Mouse (Mus musculus) B cell, adult 2 months (primary cell): ENCODE data around the gene Tmem256.

Experiments
- DNase-seq, 2 experiments: peaks; one replicate each; pipeline ENCODE4 v3.0.0; 2022

Gene Tmem256

GRCm38 (mm10) chr11:69816520-69816919, 21.8 kb upstream of the Tmem256 start:
- DNase-seq = no peak

- no peak for DNase-seq
Observed at GRCm38 (mm10) chr11:69818365-69818764, 19.9 kb upstream of the Tmem256 start, which contains the start of gene Spem2. Gene Spem2 (minus strand): TSS chr11:69818465.

DNA sequence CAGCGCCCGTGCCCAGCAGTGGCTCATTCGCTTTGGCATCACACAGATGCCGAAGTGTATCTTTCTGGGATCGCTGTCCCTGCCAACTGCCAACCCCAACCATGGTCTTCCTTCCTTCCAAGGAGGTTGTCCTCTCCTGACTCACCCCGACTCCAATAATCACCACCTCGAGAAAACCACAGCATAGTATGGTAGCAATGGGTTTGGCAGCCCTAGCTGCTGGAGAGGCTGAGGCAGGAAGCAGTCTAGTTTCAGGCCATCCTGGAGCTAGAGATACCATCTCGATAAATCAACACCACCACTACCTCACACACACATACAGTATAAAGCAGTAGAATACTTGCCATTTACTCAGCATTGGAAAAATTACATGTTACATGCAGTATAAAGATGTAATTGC, 19.4 kb upstream of the Tmem256 start:
- DNase-seq = no peak

GRCm38 (mm10) chr11:69822080-69822479, 16.2 kb upstream of the Tmem256 start, which contains the start of gene Spem1:
Gene Spem1 (minus strand): TSS chr11:69822180.
- no peak for DNase-seq

- DNase-seq = no peak
Observed at GRCm38 (mm10) chr11:69823456-69823855, 14.9 kb upstream of the Tmem256 start.

- DNase-seq = no peak
Observed at GRCm38 (mm10) chr11:69828832-69829231, 9.5 kb upstream of the Tmem256 start.

DNA sequence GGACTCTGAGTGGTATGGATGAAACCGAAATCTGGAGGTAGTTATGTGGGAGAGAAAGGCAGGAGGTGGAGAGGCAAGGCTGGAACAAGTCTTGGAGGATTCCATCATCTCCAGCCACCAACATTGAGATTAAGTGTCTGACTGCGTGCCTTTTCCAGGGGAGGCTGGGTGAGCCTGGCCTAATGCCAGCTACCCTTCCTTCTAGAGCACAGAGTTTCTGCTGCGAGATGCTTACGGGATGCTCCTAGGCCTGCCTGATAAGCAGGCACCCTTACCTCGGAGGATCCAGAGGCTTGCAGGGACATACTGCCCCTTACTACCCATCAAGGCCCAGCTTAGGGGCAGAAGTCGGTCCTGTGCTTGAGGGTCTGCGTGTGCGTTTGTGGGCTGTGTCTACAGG, 4.8 kb upstream of the Tmem256 start:
- no peak for DNase-seq

- peak; percentile 57 to 66 for DNase-seq
Observed at GRCm38 (mm10) chr11:69834001-69834549, 4.2 kb upstream of the Tmem256 start.

- DNase-seq = no peak
Observed at GRCm38 (mm10) chr11:69835326-69835965, 2.9 kb upstream of the Tmem256 start.

DNA sequence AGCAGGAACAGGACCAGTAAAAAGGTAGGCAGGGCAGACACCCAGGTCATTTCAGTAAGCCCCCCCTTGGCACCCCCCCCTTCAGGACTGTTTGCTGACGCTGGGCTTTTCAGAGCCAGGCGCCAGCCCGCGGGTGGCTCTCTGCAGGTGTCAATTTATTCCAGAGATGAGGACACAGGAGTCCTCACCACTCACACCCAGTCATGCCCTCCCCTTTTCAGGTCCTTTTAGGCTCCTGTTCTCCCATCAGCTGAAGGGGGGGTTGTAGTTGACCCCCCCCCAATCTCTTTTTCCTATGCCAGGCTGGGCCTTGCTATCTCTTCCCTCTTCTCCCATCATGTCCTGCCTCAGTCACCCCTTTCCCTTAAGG, 2.4 kb upstream of the Tmem256 start:
- DNase-seq = no peak

- DNase-seq = no peak
Observed at GRCm38 (mm10) chr11:69836703-69837576, 1.4 kb upstream of the Tmem256 start.

- no peak for DNase-seq
Observed at GRCm38 (mm10) chr11:69837604-69837951, 736 bp upstream of the Tmem256 start, which contains the start of gene Nlgn2. Gene Nlgn2 (minus strand): TSS chr11:69837784.

DNA sequence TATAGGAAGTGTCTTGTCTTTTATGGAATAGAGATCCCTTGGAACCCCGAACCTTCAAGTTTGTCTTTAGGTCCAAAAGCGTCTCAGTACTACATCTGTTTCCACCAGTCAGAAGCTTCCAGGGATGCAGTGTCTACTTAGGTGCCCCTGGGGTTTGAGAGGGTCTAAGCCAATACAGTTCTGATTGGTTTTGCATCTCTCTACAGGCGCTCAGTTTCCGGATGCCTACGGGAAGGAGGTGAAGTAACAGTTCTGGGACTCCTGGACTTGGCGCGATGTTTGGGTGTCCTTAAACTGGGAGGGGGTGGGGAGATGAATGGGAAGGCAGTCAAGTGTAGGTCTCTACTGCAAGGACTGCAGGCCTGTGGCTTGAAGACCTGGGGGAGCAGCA, 395 bp downstream of the Tmem256 start:
- DNase-seq = no peak

DNA sequence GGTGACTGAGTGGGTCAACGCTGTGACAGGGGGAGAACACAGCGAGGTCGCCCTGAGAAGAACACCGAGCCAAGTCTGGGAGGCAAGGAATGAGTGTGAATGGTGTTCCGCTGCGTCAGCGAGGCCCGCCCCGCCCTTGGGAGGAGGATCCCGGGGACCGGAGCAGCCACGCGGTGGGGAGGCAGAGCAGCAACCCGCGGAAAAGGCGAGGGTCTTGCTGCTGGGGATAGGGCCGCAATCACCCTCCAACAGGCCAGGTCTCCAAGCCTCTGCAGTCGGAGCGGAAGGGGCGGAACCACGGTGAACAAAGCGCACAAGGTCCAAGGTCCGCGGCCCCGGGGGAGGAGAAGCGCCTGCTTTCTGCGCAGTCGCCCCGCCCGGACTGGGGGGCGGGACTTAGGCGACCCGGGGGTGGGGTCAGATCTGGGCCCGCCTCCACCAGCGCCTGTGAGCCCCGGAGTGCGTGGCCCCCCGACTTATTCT, 7.9 kb downstream of the Tmem256 start, which contains the start of gene Plscr3:
TSS of gene Plscr3 (plus strand) at position 179 of the 483 bp plus-strand sequence.
- DNase-seq = peak; percentile 93

GRCm38 (mm10) chr11:69846738-69847688, 8.7 kb downstream of the Tmem256 start:
- no peak for DNase-seq

DNA sequence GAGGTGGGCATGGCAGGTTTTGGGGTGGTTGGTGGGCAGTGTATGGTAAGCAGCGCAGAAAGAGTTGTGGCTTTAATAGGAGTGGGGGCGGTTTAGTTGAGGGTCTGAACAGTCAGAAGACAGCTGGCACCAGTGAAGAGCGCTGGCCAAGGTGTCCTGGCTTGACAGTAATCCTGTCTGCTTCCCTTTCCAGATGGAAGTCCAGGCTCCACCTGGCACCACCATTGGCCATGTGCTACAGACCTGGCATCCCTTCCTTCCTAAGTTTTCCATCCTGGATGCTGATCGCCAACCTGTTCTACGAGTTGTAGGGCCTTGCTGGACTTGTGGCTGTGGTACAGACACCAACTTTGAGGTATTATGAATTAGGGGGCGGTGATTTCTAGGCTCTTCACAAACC, 9.7 kb downstream of the Tmem256 start:
- no peak for DNase-seq

DNA sequence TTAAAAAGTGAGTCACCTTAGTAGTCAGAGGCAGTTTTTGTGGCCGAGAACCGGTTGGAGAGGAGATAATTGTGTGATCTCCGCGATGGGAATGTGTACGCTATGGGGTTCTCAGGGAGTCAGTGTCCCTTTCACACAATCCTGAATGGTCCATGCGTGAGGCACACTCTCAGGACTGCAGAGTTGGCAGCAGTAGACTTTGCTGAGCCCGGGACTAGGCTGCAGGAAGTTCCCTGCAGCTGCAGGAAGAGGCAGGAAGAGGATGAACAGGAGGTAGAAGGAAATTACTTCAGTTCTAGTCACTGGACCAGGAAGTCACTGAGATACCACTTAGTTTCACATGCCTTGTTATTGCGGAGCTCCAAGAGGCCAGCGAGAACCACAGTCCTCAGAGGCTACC, 10.8 kb downstream of the Tmem256 start:
- no peak for DNase-seq

- DNase-seq = no peak
Observed at GRCm38 (mm10) chr11:69849884-69850283, 11.6 kb downstream of the Tmem256 start.

- peak in 1 of 2 experiments; percentile 31 for DNase-seq
Observed at GRCm38 (mm10) chr11:69850754-69851153, 12.4 kb downstream of the Tmem256 start.

- DNase-seq = peak in 1 of 2 experiments; percentile 19
Observed at GRCm38 (mm10) chr11:69853994-69854393, 15.7 kb downstream of the Tmem256 start.

GRCm38 (mm10) chr11:69854680-69855079, 16.4 kb downstream of the Tmem256 start:
- no peak for DNase-seq

DNA sequence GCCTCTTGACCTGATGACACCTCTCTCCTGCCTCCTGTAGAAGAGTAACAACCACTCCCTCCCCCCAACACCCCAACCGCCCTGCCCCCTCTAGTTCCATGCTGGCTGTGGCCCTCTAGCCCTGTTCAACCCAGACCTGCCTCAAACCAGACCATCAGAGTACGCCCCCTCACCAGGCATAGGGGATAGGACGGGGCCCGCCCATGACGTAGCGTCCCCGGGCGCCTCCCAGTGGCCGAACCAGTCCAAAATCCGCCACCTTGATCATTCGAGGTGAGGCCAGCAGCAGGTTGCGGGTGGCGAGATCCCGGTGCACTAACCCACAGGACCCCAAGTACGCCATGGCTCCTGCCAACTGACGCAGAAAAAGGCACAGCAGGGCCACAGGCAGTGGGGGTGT, 17.0 kb downstream of the Tmem256 start:
- DNase-seq = peak; percentile 78
